Mouse (Mus musculus) megakaryocyte, embryonic 14.5 days (primary cell): Measurements from ENCODE around the gene Stxbp3.

Experiments
- FLI1 ChIP-seq: IDR thresholded peaks from 2 replicates; pipeline ENCODE4 v1.6.1; 2012; ENCODE audit warnings: low read length, inconsistent platforms, mixed read lengths
- GATA1 ChIP-seq: IDR thresholded peaks from 3 replicates; pipeline ENCODE4 v1.6.1; 2012; ENCODE audit warnings: mixed read lengths, low read length, inconsistent platforms, borderline replicate concordance

DNA sequence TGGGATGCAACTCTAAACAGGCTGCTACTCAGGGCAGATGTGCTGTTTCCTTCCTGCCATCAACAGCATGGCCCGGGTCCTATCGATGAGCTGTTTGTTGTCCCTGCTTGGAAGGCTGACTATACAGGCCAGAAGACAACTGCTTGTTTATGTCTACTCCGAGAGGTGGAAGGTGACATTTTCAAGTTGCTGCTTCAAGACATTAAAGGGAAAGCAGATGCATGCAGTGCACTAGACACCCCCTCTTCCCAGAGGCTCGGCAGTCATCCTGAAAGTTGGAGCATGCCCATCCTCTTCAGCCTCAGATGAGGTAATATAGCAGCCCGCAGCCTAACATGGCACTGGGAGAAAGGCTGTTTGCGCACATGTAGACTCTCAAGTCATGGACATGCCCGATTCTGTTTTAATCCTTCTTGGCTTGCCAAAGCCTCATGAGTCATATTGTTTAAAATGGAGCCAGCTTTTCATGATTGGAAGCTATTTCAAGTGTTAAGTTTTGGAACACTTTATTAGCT is 77.7 kb downstream of the Stxbp3 start:
- TF ChIP-seq GATA1 (no peak), FLI1 (no peak)
